20 mouse cellular contexts compared by ENCODE assay signal in the genomic region with DNA sequence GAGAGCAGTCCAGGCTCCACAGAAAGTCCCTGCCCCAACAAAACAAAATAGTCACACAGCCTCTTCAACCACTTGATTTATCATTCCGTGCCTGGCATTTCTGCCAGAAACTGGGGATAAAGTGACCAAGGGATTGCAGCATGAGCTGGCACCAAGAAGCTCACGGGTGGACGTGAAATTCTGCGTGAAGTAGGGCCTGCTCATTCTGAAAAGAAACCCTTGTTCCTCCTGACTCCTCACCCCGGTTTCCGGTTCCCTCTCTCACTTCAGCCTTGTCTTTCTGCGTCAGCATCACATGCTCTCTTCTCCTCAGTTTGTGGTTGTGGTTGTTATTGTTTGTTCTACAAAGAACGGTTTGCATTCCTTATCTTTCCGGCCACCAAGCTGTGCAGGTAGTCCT. TPM values are rescaled to one million over a fixed set of nuclear protein-coding genes. Genes with fewer than 3 reads are reported as not detected.
A peak's percentile ranks its signal among the peaks of the same experiment; 100 is the strongest.
DNase-seq lines count a peak whose midpoint lies in the region; ATAC-seq and TF ChIP-seq lines count a peak whose summit lies in the region.
"Had no signal": no experiment of that assay in that cellular context is flagged by ENCODE, and none has a peak within 500 bp of the region (broad histone marks: within the 10 kb centered on the region; RNA-seq: fewer than 3 reads in every experiment).

No protein-coding gene starts in this region.

- peak overlapping the region; percentile 45; the same call in 1 of the 2 replicates for H3K27ac ChIP-seq in liver, postnatal 0 days (ENCODE audit: low read depth)
- peak overlapping the region; percentile 99 for H3K27ac ChIP-seq in macrophage
- H3K27ac ChIP-seq: forebrain, embryonic 10.5 days; hindbrain, embryonic 13.5 days; limb, embryonic 12.5 days; lung, embryonic 15.5 days; midbrain, embryonic 10.5 days; stomach, embryonic 15.5 days had no signal

- no peak for DNase-seq in liver, postnatal 0 days
- DNase-seq in liver, result no peak
- peak; percentile 66 for DNase-seq in CD4-positive helper T cell, adult 2 months (ENCODE audit: low read depth, low spot score)
- DNase-seq in T-cell, adult 2 months (ENCODE audit: low spot score), result peak; percentile 31
- DNase-seq in adipocyte (ENCODE audit: low spot score), result no peak
- no peak for DNase-seq in gastrocnemius, postnatal 4 days (ENCODE audit: low spot score in 2 of 2)
- DNase-seq: adrenal gland, postnatal 25 days; cerebellum, adult 9-10 months; gastrocnemius, postnatal 10 days; heart, postnatal 14 days; thymus, postnatal 25 days had no signal

- TF ChIP-seq CTCF in liver, postnatal 0 days (IDR thresholded peaks at IDR 0.05; ENCODE audit: low read depth), result no peak

- H3K4me1 ChIP-seq in liver, postnatal 0 days (ENCODE audit: insufficient read depth), result peaks cover 6% of the 10 kb centered on the region
- H3K4me1 ChIP-seq: limb, embryonic 12.5 days had no signal

- no peak for TF ChIP-seq EP300 in liver, postnatal 0 days (IDR thresholded peaks at IDR 0.05; ENCODE audit: low read depth)

- no peaks in the 10 kb centered on the region for H3K27me3 ChIP-seq in liver, postnatal 0 days (ENCODE audit: insufficient read depth, low read length)
- H3K27me3 ChIP-seq: hindbrain, embryonic 13.5 days; lung, embryonic 15.5 days; stomach, embryonic 15.5 days had no signal

- H3K79me2 ChIP-seq in macrophage (ENCODE audit: inconsistent target), result peaks cover 63% of the 10 kb centered on the region

- WGBS in liver, postnatal 0 days (ENCODE audit: insufficient replicate concordance), result 51% methylated on average over 9 of the region's 9 CpGs
- 11% methylated on average over 9 of the region's 9 CpGs for WGBS in macrophage (ENCODE audit: missing documents)

- no peak overlapping the region for H3K4me3 ChIP-seq in liver, postnatal 0 days (ENCODE audit: low read depth, low read length)
- H3K4me3 ChIP-seq in macrophage (ENCODE audit: inconsistent target), result no peak overlapping the region
- H3K4me3 ChIP-seq: forebrain, embryonic 10.5 days; hindbrain, embryonic 13.5 days; limb, embryonic 12.5 days; lung, embryonic 15.5 days; midbrain, embryonic 10.5 days; stomach, embryonic 15.5 days had no signal

- no peaks in the 10 kb centered on the region for H3K36me3 ChIP-seq in liver, postnatal 0 days (replicated peaks; ENCODE audit: insufficient read depth, low read length)
- no peaks in the 10 kb centered on the region for H3K36me3 ChIP-seq in macrophage (ENCODE audit: inconsistent target)
- H3K36me3 ChIP-seq: forebrain, embryonic 10.5 days; hindbrain, embryonic 13.5 days; limb, embryonic 12.5 days; lung, embryonic 15.5 days; midbrain, embryonic 10.5 days; stomach, embryonic 15.5 days had no signal

- no peak overlapping the region for H3K9ac ChIP-seq in liver, postnatal 0 days (replicated peaks)
- H3K9ac ChIP-seq: hindbrain, embryonic 13.5 days; limb, embryonic 12.5 days; lung, embryonic 15.5 days; stomach, embryonic 15.5 days had no signal

- no peaks in the 10 kb centered on the region for H3K9me3 ChIP-seq in liver, postnatal 0 days (ENCODE audit: low read length)
- H3K9me3 ChIP-seq: forebrain, embryonic 10.5 days; hindbrain, embryonic 13.5 days; limb, embryonic 12.5 days; lung, embryonic 15.5 days; midbrain, embryonic 10.5 days; stomach, embryonic 15.5 days had no signal

- no peak overlapping the region for H3K4me2 ChIP-seq in liver, postnatal 0 days (ENCODE audit: low read depth, low read length)
- H3K4me2 ChIP-seq: hindbrain, embryonic 13.5 days; limb, embryonic 12.5 days; lung, embryonic 15.5 days; stomach, embryonic 15.5 days had no signal

- no peak for ATAC-seq in liver, postnatal 0 days
- ATAC-seq in erythroblast, adult 5-6 weeks (replicated peaks; ENCODE audit: low FRiP score, poor library complexity, severe bottlenecking), result no peak
- ATAC-seq: intestine, postnatal 0 days had no signal

RNA-seq across cellular contexts. Expression of a gene that starts 5.7 kb away (rescaled TPM):
- polyA plus RNA-seq in liver, postnatal 0 days (2015; fragmentation: Nextera tagmentation; extraction: Ambion mirVana), result 53.3 and 60.8 TPM in 2 replicates
- total RNA-seq in macrophage (2018; cell fraction: chromatin; rRNA removed), result 1,000 to 10,000 TPM in 5 of 26 experiments, 100 to 1,000 TPM in 21; 180 to 1,623 (median 610) TPM
- 1,000 to 10,000 TPM; 1,563 to 6,453 (median 4,259) TPM for total RNA-seq in macrophage (2018; cell fraction: cytosol; rRNA removed)
- 1,000 to 10,000 TPM in 13 of 26 experiments, 100 to 1,000 TPM in 13; 652 to 1,966 (median 982) TPM for total RNA-seq in macrophage (2018; cell fraction: nucleus; rRNA removed)
- 3,973 to 5,612 TPM (median 5,299 TPM) in 3 replicates for polyA plus RNA-seq in macrophage (2018)
- 100 and 159 TPM in 2 replicates for total RNA-seq in erythroblast, adult 5-6 weeks (2015; ENCODE audit: low replicate concordance)
- 45.4 and 53.7 TPM in 2 replicates for total RNA-seq in erythroblast, adult 5-6 weeks (2017; ENCODE audit: low replicate concordance)
- 1 to 10 TPM; 6.2 to 6.9 TPM for total RNA-seq in gastrocnemius, postnatal 4 days (2021)

RNA-seq across cellular contexts. Expression of a gene that starts 56.3 kb away (rescaled TPM):
- 16.9 and 17.9 TPM in 2 replicates for polyA plus RNA-seq in liver, postnatal 0 days (2015; fragmentation: Nextera tagmentation; extraction: Ambion mirVana)
- total RNA-seq in macrophage (2018; cell fraction: chromatin; rRNA removed), result 10 to 100 TPM in 6 of 26 experiments, 1 to 10 TPM in 19, under 1 TPM in 1; 0.48 to 51.0 (median 6.6) TPM
- total RNA-seq in macrophage (2018; cell fraction: cytosol; rRNA removed), result 1 to 10 TPM; 1.7 to 6.5 (median 3.3) TPM
- 10 to 100 TPM in 1 of 26 experiments, 1 to 10 TPM in 23, under 1 TPM in 2; 0.64 to 30.6 (median 3.3) TPM for total RNA-seq in macrophage (2018; cell fraction: nucleus; rRNA removed)
- 0.40 to 11.8 TPM (median 7.6 TPM) in 3 replicates for polyA plus RNA-seq in macrophage (2018)
- total RNA-seq in erythroblast, adult 5-6 weeks (2015; ENCODE audit: low replicate concordance), result 42.8 and 49.2 TPM in 2 replicates
- 64.0 and 79.3 TPM in 2 replicates for total RNA-seq in erythroblast, adult 5-6 weeks (2017; ENCODE audit: low replicate concordance)
- 10 to 100 TPM; 15.3 to 15.4 TPM for total RNA-seq in gastrocnemius, postnatal 4 days (2021)

Comparison
In these comparisons a context has a peak if more than half of its experiments do, and no peak if none do; other contexts are left out.
1. DNase-seq: peak in CD4-positive helper T cell, adult 2 months (single experiment) and T-cell, adult 2 months (single experiment); none in liver, postnatal 0 days (single experiment), liver (single experiment), adipocyte (single experiment) and gastrocnemius, postnatal 4 days (0 of 2).
2. RNA of a gene that starts 5.7 kb away (total RNA-seq): 45.4 to 159 TPM in erythroblast, adult 5-6 weeks; 6.2 to 6.9 TPM in gastrocnemius, postnatal 4 days; every median in the first group is over 4 times any median in the second.